Mouse (Mus musculus) MEL (cell line): Measurements from ENCODE around the gene Sorl1. TPM values are rescaled to one million over a fixed set of nuclear protein-coding genes. Genes with fewer than 3 reads are reported as not detected.

Source experiments
- DNase-seq: peaks from one replicate; pipeline ENCODE4 v3.0.0; 2011; ENCODE audit warnings: low read depth, low spot score
- H3K27ac ChIP-seq: 2 replicates; pipeline ENCODE4 v1.5.1; 2012; ENCODE audit warnings: low read depth, mild to moderate bottlenecking, control low read depth, low read length, moderate library complexity; ENCODE audit not compliant: control insufficient read depth
- H3K27me3 ChIP-seq, 2 experiments: fragments of 150-350 bp in 1 of 2; sonication (generic) in 1 of 2; 2 replicates each; pipeline ENCODE4 v1.6.1; 2012; ENCODE audit warnings: low read length in 2 of 2, mild to moderate bottlenecking in 2 of 2, improper control_type of control experiment in 1 of 2, moderate library complexity in 1 of 2; ENCODE audit not compliant: insufficient read depth in 2 of 2, control insufficient read depth in 1 of 2
- H3K36me3 ChIP-seq, 2 experiments: 2 replicates each; pipeline ENCODE4 v1.6.1; 2012 to 2014; ENCODE audit warnings: low read length in 2 of 2, improper control_type of control experiment in 1 of 2, inconsistent platforms in 1 of 2, mild to moderate bottlenecking in 1 of 2; ENCODE audit not compliant: insufficient read depth in 2 of 2, control insufficient read depth in 1 of 2
- H3K4me1 ChIP-seq, 2 experiments: fragments of 150-350 bp in 1 of 2; sonication (generic) in 1 of 2; 2 replicates each; pipeline ENCODE4 v1.6.1; 2012; ENCODE audit warnings: low read length in 2 of 2, improper control_type of control experiment in 1 of 2, mild to moderate bottlenecking in 1 of 2; ENCODE audit not compliant: insufficient read depth in 2 of 2, control insufficient read depth in 1 of 2
- H3K4me3 ChIP-seq, 2 experiments: fragments of 150-350 bp in 1 of 2; sonication (generic) in 1 of 2; 2 replicates each; pipeline ENCODE4 v1.5.1; 2012; ENCODE audit warnings: low read depth in 2 of 2, low read length in 2 of 2, mild to moderate bottlenecking in 2 of 2, moderate library complexity in 2 of 2, control low read depth in 1 of 2, improper control_type of control experiment in 1 of 2; ENCODE audit not compliant: control insufficient read depth in 1 of 2, insufficient read depth in 1 of 2
- H3K79me2 ChIP-seq: 2 replicates; pipeline ENCODE4 v1.6.1; 2012; ENCODE audit warnings: mild to moderate bottlenecking, low read length, moderate library complexity; ENCODE audit not compliant: control insufficient read depth, poor library complexity, insufficient read depth
- H3K9ac ChIP-seq: 2 replicates; pipeline ENCODE4 v1.6.1; 2012; ENCODE audit warnings: low read depth, mild to moderate bottlenecking, control low read depth, low read length, moderate library complexity; ENCODE audit not compliant: control insufficient read depth, poor library complexity, severe bottlenecking
- H3K9me3 ChIP-seq: fragments of 150-350 bp; sonication (generic); replicated peaks from 2 replicates; pipeline ENCODE4 v1.6.1; 2012; ENCODE audit warnings: mild to moderate bottlenecking, low read length, improper control_type of control experiment, moderate library complexity; ENCODE audit not compliant: insufficient read depth
- CHD2 ChIP-seq: IDR thresholded peaks from 2 replicates; pipeline ENCODE4 v1.6.1; 2011; ENCODE audit warnings: low read length, improper control_type of control experiment
- ELF1 ChIP-seq: IDR thresholded peaks from 2 replicates; pipeline ENCODE4 v1.6.1; 2014; ENCODE audit warnings: low read depth, mild to moderate bottlenecking, inconsistent platforms, low read length, improper control_type of control experiment, moderate library complexity
- EP300 ChIP-seq, 2 experiments: IDR thresholded peaks; 2 replicates each; pipeline ENCODE4 v1.6.1; 2011; ENCODE audit warnings: improper control_type of control experiment in 2 of 2, low read length in 2 of 2, low read depth in 1 of 2, mild to moderate bottlenecking in 1 of 2
- ETS1 ChIP-seq: IDR thresholded peaks from 2 replicates; pipeline ENCODE4 v1.6.1; 2012; ENCODE audit warnings: low read depth, mild to moderate bottlenecking, inconsistent platforms, low read length, improper control_type of control experiment, moderate library complexity
- GATA1 ChIP-seq: IDR thresholded peaks from 2 replicates; pipeline ENCODE4 v1.6.1; 2011; ENCODE audit warnings: low read depth, low read length, improper control_type of control experiment
- HCFC1 ChIP-seq: IDR thresholded peaks from 2 replicates; pipeline ENCODE4 v1.6.1; 2012; ENCODE audit warnings: low read depth, mild to moderate bottlenecking, inconsistent platforms, low read length, improper control_type of control experiment, moderate library complexity
- MAX ChIP-seq: IDR thresholded peaks from 2 replicates; pipeline ENCODE4 v1.6.1; 2011; ENCODE audit warnings: low read length, improper control_type of control experiment
- MEF2A ChIP-seq: IDR thresholded peaks from 2 replicates; pipeline ENCODE4 v1.6.1; 2014; ENCODE audit warnings: low read depth, mild to moderate bottlenecking, inconsistent platforms, low read length, improper control_type of control experiment; ENCODE audit not compliant: poor library complexity, insufficient replicate concordance, severe bottlenecking; ENCODE audit errors: extremely low read depth
- NRF1 ChIP-seq: IDR thresholded peaks from 2 replicates; pipeline ENCODE4 v1.6.1; 2014; ENCODE audit warnings: low read depth, mild to moderate bottlenecking, inconsistent platforms, low read length, improper control_type of control experiment, moderate library complexity; ENCODE audit not compliant: poor library complexity, insufficient read depth, severe bottlenecking
- RAD21 ChIP-seq: IDR thresholded peaks from 2 replicates; pipeline ENCODE4 v1.6.1; 2011; ENCODE audit warnings: mild to moderate bottlenecking, low read depth, low read length, improper control_type of control experiment
- RCOR1 ChIP-seq: IDR thresholded peaks from 2 replicates; pipeline ENCODE4 v1.6.1; 2012; ENCODE audit warnings: low read depth, mild to moderate bottlenecking, inconsistent platforms, low read length, improper control_type of control experiment
- SIN3A ChIP-seq: IDR thresholded peaks from 2 replicates; pipeline ENCODE4 v1.6.1; 2012; ENCODE audit warnings: low read length, improper control_type of control experiment, inconsistent platforms
- TAL1 ChIP-seq: IDR thresholded peaks from 2 replicates; pipeline ENCODE4 v1.6.1; 2012; ENCODE audit warnings: mild to moderate bottlenecking, inconsistent platforms, low read length, moderate library complexity, mixed read lengths
- TBP ChIP-seq: IDR thresholded peaks from 2 replicates; pipeline ENCODE4 v1.8.0; 2011; ENCODE audit warnings: low read depth, low read length, improper control_type of control experiment
- TCF12 ChIP-seq: IDR thresholded peaks from 2 replicates; pipeline ENCODE4 v1.6.1; 2014; ENCODE audit warnings: low read depth, mild to moderate bottlenecking, inconsistent platforms, low read length, improper control_type of control experiment, moderate library complexity
- UBTF ChIP-seq: IDR thresholded peaks from 2 replicates; pipeline ENCODE4 v1.6.1; 2012; ENCODE audit warnings: low read depth, mild to moderate bottlenecking, inconsistent platforms, low read length, improper control_type of control experiment, moderate library complexity, borderline replicate concordance; ENCODE audit not compliant: insufficient read depth
- ZKSCAN1 ChIP-seq: IDR thresholded peaks from 2 replicates; pipeline ENCODE4 v1.6.1; 2012; ENCODE audit warnings: low read depth, mild to moderate bottlenecking, inconsistent platforms, low read length, improper control_type of control experiment, moderate library complexity
- polyA plus RNA-seq, 2 experiments: library from polyadenylated mRNA; stranded (reverse) in 1 of 2; unstranded in 1 of 2; fragments of >175 nt in 1 of 2; fragments of >200 nt in 1 of 2; gene quantifications; 2 replicates each; pipeline versions ENCODE4 v1.2.1 to v1.2.4; 2012; ENCODE audit warnings: low replicate concordance in 2 of 2, low read depth in 1 of 2; ENCODE audit not compliant: insufficient read length in 2 of 2, insufficient read depth in 1 of 2, missing spikeins in 1 of 2
- total RNA-seq: library from RNA; depleted of rRNA; stranded (reverse); fragments of 300-350 nt; gene quantifications from 2 replicates; pipeline ENCODE4 v1.2.3, GENCODE M21; 2012

Sorl1 gene
- total and polyA plus RNA-seq, 3 experiments, result not detected

DNA sequence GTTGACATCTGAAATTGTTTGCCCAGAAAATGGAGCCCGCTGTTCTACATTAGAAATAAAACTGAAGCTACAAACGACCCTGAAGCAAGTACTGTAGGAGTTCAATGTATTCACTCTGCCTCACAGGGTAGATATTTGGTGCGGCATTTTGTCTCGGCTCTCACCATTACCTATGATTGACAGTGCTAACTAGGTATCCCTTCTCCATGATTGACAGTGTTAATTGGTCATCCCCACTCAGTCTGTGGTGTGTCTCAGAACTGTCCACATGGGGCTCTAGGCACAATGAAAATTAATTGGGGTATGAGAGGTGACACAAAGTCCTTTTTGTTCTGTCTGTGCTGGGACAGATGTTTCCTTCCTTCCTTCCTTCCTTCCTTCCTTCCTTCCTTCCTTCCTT is 23.9 kb upstream of the Sorl1 start:
- no peaks in the 10 kb centered on the region for H3K36me3 ChIP-seq
- no peak for DNase-seq
- no peaks in the 10 kb centered on the region for H3K79me2 ChIP-seq
- no peaks in the 10 kb centered on the region for H3K9me3 ChIP-seq
- H3K9ac ChIP-seq, result no peak overlapping the region
- no peaks in the 10 kb centered on the region for H3K27me3 ChIP-seq
- H3K27ac ChIP-seq, result no peak overlapping the region
- no peak overlapping the region for H3K4me3 ChIP-seq
- no peak for TF ChIP-seq ELF1
- no peak for TF ChIP-seq SIN3A
- TF ChIP-seq GATA1, result no peak
- TF ChIP-seq RAD21, result no peak
- no peak for TF ChIP-seq MAX
- no peak for TF ChIP-seq UBTF
- TF ChIP-seq ETS1, result no peak
- no peak for TF ChIP-seq TCF12
- no peak for TF ChIP-seq MEF2A
- no peak for TF ChIP-seq HCFC1
- TF ChIP-seq ZKSCAN1, result no peak
- no peak for TF ChIP-seq CHD2
- no peak for TF ChIP-seq TAL1
- TF ChIP-seq TBP, result no peak
- H3K4me1 ChIP-seq, result no peaks in the 10 kb centered on the region

DNA sequence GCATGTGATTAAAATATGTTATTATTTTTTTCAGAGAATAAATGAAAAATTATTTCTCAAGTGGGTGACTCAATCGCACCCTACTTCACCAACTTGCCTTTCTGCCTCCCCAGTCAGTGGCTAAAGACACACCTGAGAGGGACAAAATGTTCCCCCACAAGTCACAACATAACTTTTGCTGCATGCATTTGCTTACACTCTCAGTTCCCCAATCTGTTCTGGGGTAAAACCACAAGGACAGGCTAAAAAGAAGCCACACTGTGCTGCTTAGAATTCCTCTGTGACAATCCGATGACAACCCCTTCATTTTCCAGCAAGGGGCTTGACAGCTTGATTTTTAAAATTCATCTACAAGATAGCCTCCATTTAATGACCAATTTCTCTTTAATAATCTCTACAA is 22.4 kb upstream of the Sorl1 start:
- DNase-seq, result no peak
- no peaks in the 10 kb centered on the region for H3K4me1 ChIP-seq
- no peaks in the 10 kb centered on the region for H3K27me3 ChIP-seq
- no peak for TF ChIP-seq EP300 (IDR thresholded peaks at IDR 0.05; ENCODE audit: low read depth in 1 of 2, low read length in 2 of 2)
- TF ChIP-seq RCOR1, result no peak
- no peak for TF ChIP-seq NRF1
- no peaks in the 10 kb centered on the region for H3K79me2 ChIP-seq
- no peaks in the 10 kb centered on the region for H3K36me3 ChIP-seq
- no peak overlapping the region for H3K9ac ChIP-seq
- H3K27ac ChIP-seq, result no peak overlapping the region
- H3K4me3 ChIP-seq, result no peak overlapping the region
- no peaks in the 10 kb centered on the region for H3K9me3 ChIP-seq
